Mouse (Mus musculus): ENCODE results near the gene Mpv17l2. TPM values are rescaled to one million over a fixed set of nuclear protein-coding genes. Genes with fewer than 3 reads are reported as not detected.
A peak's percentile ranks its signal among the peaks of the same experiment; 100 is the strongest.

The Mpv17l2 gene
- polyA plus RNA-seq, 1 experiment from 2014 or later, result 34.5 TPM

GRCm38 (mm10) chr8:70771217-70771616 is 10.5 kb upstream of the Mpv17l2 start:
- Histone ChIP-seq H3K27me3 (peaks cover 20% of the 10 kb centered on the region), H3K36me3 (replicated peaks) (peaks cover 70% of the 10 kb centered on the region), H3K27ac (no peak overlapping the region), H3K9me3 (no peaks in the 10 kb centered on the region), H3K4me1 (peaks cover 51% of the 10 kb centered on the region), H3K4me3 (replicated peaks) (no peak overlapping the region), H3K9ac (no peak overlapping the region), H3K4me2 (no peak overlapping the region)
- WGBS, result 97% methylated on average over 7 of the region's 7 CpGs
- ATAC-seq (ENCODE audit: low FRiP score), result no peak

GRCm38 (mm10) chr8:70770748-70771147 is 10.0 kb upstream of the Mpv17l2 start:
- ATAC-seq (ENCODE audit: low FRiP score), result no peak
- peaks cover 70% of the 10 kb centered on the region for H3K36me3 ChIP-seq (replicated peaks)
- H3K4me2 ChIP-seq, result no peak overlapping the region
- H3K4me3 ChIP-seq (replicated peaks), result no peak overlapping the region
- peaks cover 22% of the 10 kb centered on the region for H3K27me3 ChIP-seq
- H3K9ac ChIP-seq, result no peak overlapping the region; the same call in 1 of the 2 replicates
- no peaks in the 10 kb centered on the region for H3K9me3 ChIP-seq
- H3K27ac ChIP-seq, result no peak overlapping the region
- WGBS, result 95% methylated on average over 13 of the region's 13 CpGs
- peaks cover 52% of the 10 kb centered on the region for H3K4me1 ChIP-seq

GRCm38 (mm10) chr8:70769858-70770257 is 9.1 kb upstream of the Mpv17l2 start:
- Histone ChIP-seq H3K36me3 (replicated peaks) (peaks cover 68% of the 10 kb centered on the region), H3K27me3 (peaks cover 22% of the 10 kb centered on the region), H3K4me2 (no peak overlapping the region), H3K27ac (no peak overlapping the region), H3K9me3 (no peaks in the 10 kb centered on the region), H3K9ac (no peak overlapping the region), H3K4me1 (peaks cover 48% of the 10 kb centered on the region), H3K4me3 (replicated peaks) (no peak overlapping the region)
- 73% methylated on average over 12 of the region's 12 CpGs for WGBS
- ATAC-seq (ENCODE audit: low FRiP score), result no peak

- Histone ChIP-seq H3K4me3 (replicated peaks) (no peak overlapping the region), H3K4me2 (no peak overlapping the region), H3K36me3 (replicated peaks) (peaks cover 63% of the 10 kb centered on the region), H3K27ac (no peak overlapping the region), H3K4me1 (peaks cover 43% of the 10 kb centered on the region), H3K27me3 (peaks cover 22% of the 10 kb centered on the region), H3K9ac (no peak overlapping the region), H3K9me3 (no peaks in the 10 kb centered on the region)
- peak; percentile 78 for ATAC-seq (ENCODE audit: low FRiP score)
- 7% methylated on average over 26 of the region's 26 CpGs for WGBS
Observed at GRCm38 (mm10) chr8:70769359-70769758, 8.6 kb upstream of the Mpv17l2 start.

GRCm38 (mm10) chr8:70768956-70769355 is 8.2 kb upstream of the Mpv17l2 start:
- Histone ChIP-seq H3K36me3 (replicated peaks) (peaks cover 59% of the 10 kb centered on the region), H3K4me1 (peaks cover 39% of the 10 kb centered on the region)

GRCm38 (mm10) chr8:70768231-70768776 is 7.6 kb upstream of the Mpv17l2 start:
- peaks cover 34% of the 10 kb centered on the region for H3K4me1 ChIP-seq
- H3K4me3 ChIP-seq (replicated peaks), result no peak overlapping the region
- 94% methylated on average over 32 of the region's 32 CpGs for WGBS
- H3K36me3 ChIP-seq (replicated peaks), result peaks cover 52% of the 10 kb centered on the region
- H3K27me3 ChIP-seq, result peaks cover 22% of the 10 kb centered on the region
- H3K9ac ChIP-seq, result no peak overlapping the region
- H3K9me3 ChIP-seq, result no peaks in the 10 kb centered on the region
- no peak overlapping the region for H3K27ac ChIP-seq
- H3K4me2 ChIP-seq, result no peak overlapping the region
- no peak for ATAC-seq (ENCODE audit: low FRiP score)

More at GRCm38 (mm10) chr8:70768956-70769355, 8.2 kb upstream of the Mpv17l2 start:
- no peak overlapping the region for H3K4me3 ChIP-seq (replicated peaks)
- peak; percentile 12 for ATAC-seq (ENCODE audit: low FRiP score)
- no peak overlapping the region for H3K4me2 ChIP-seq
- WGBS, result 85% methylated on average over 16 of the region's 16 CpGs
- H3K9me3 ChIP-seq, result no peaks in the 10 kb centered on the region
- H3K27me3 ChIP-seq, result peaks cover 22% of the 10 kb centered on the region
- no peak overlapping the region for H3K9ac ChIP-seq
- H3K27ac ChIP-seq, result no peak overlapping the region

GRCm38 (mm10) chr8:70767503-70767902 is 6.8 kb upstream of the Mpv17l2 start:
- Histone ChIP-seq H3K4me1 (peaks cover 28% of the 10 kb centered on the region), H3K9ac (no peak overlapping the region), H3K9me3 (no peaks in the 10 kb centered on the region), H3K27ac (no peak overlapping the region), H3K4me2 (no peak overlapping the region), H3K27me3 (peaks cover 22% of the 10 kb centered on the region), H3K4me3 (replicated peaks) (no peak overlapping the region), H3K36me3 (replicated peaks) (peaks cover 44% of the 10 kb centered on the region)
- 82% methylated on average over 6 of the region's 6 CpGs for WGBS
- no peak for ATAC-seq (ENCODE audit: low FRiP score)

GRCm38 (mm10) chr8:70766571-70767440 is 6.1 kb upstream of the Mpv17l2 start:
- no peak overlapping the region for H3K27ac ChIP-seq
- peak overlapping the region; percentile 61 for H3K9ac ChIP-seq
- WGBS, result 9% methylated on average over 21 of the region's 21 CpGs
- H3K4me1 ChIP-seq, result peaks cover 28% of the 10 kb centered on the region
- peaks cover 22% of the 10 kb centered on the region for H3K27me3 ChIP-seq
- H3K9me3 ChIP-seq, result no peaks in the 10 kb centered on the region
- H3K4me3 ChIP-seq (replicated peaks), result peak overlapping the region; percentile 28
- peaks cover 37% of the 10 kb centered on the region for H3K36me3 ChIP-seq (replicated peaks)
- peak overlapping the region; percentile 52 for H3K4me2 ChIP-seq
- ATAC-seq (ENCODE audit: low FRiP score), result 0 out of 2 replicates have a peak, but pooled peaks have one; percentile 8

- peak overlapping the region; percentile 28 for H3K4me3 ChIP-seq (replicated peaks)
- peak overlapping the region; percentile 61 for H3K9ac ChIP-seq
- no peak for ATAC-seq (ENCODE audit: low FRiP score)
- peaks cover 29% of the 10 kb centered on the region for H3K36me3 ChIP-seq (replicated peaks)
- H3K4me2 ChIP-seq, result peak overlapping the region; percentile 52
- 3% methylated on average over 34 of the region's 34 CpGs for WGBS
- H3K9me3 ChIP-seq, result no peaks in the 10 kb centered on the region
- H3K27me3 ChIP-seq, result peaks cover 21% of the 10 kb centered on the region
- H3K27ac ChIP-seq, result no peak overlapping the region
- peaks cover 31% of the 10 kb centered on the region for H3K4me1 ChIP-seq
Observed at GRCm38 (mm10) chr8:70765838-70766570, 5.3 kb upstream of the Mpv17l2 start.

GRCm38 (mm10) chr8:70765329-70765728 is 4.6 kb upstream of the Mpv17l2 start:
- Histone ChIP-seq H3K9me3 (no peaks in the 10 kb centered on the region), H3K9ac (0 out of 2 replicates have a peak overlapping the region, but pooled peaks have one; percentile 61), H3K27ac (no peak overlapping the region), H3K4me3 (replicated peaks) (peak overlapping the region; percentile 28; the same call in 1 of the 2 replicates), H3K27me3 (peaks cover 17% of the 10 kb centered on the region), H3K4me1 (peaks cover 33% of the 10 kb centered on the region), H3K36me3 (replicated peaks) (peaks cover 22% of the 10 kb centered on the region), H3K4me2 (peak overlapping the region; percentile 52)
- WGBS, result 90% methylated on average over 9 of the region's 9 CpGs
- no peak for ATAC-seq (ENCODE audit: low FRiP score)

GRCm38 (mm10) chr8:70764676-70765075 is 3.9 kb upstream of the Mpv17l2 start:
- WGBS, result 92% methylated on average over 13 of the region's 13 CpGs
- no peak for ATAC-seq (ENCODE audit: low FRiP score)
- no peak overlapping the region for H3K4me2 ChIP-seq
- peaks cover 19% of the 10 kb centered on the region for H3K36me3 ChIP-seq (replicated peaks)
- H3K27ac ChIP-seq, result no peak overlapping the region
- H3K9me3 ChIP-seq, result no peaks in the 10 kb centered on the region
- no peak overlapping the region for H3K4me3 ChIP-seq (replicated peaks)
- peaks cover 39% of the 10 kb centered on the region for H3K4me1 ChIP-seq
- no peak overlapping the region for H3K9ac ChIP-seq
- H3K27me3 ChIP-seq, result peaks cover 17% of the 10 kb centered on the region

GRCm38 (mm10) chr8:70764026-70764425 is 3.3 kb upstream of the Mpv17l2 start:
- Histone ChIP-seq H3K4me3 (replicated peaks) (no peak overlapping the region), H3K27me3 (peaks cover 17% of the 10 kb centered on the region), H3K4me2 (no peak overlapping the region), H3K36me3 (replicated peaks) (peaks cover 16% of the 10 kb centered on the region), H3K9ac (no peak overlapping the region), H3K9me3 (no peaks in the 10 kb centered on the region), H3K4me1 (peaks cover 42% of the 10 kb centered on the region), H3K27ac (no peak overlapping the region)
- 87% methylated on average over 8 of the region's 8 CpGs for WGBS
- ATAC-seq (ENCODE audit: low FRiP score), result no peak

All from forebrain, embryonic 12.5 days (tissue).